Mouse (Mus musculus) liver, adult (tissue): ENCODE results near the gene Col20a1.

Experiments used
- GATA4 ChIP-seq: IDR thresholded peaks from 2 replicates; pipeline ENCODE4 v1.6.1; 2014; ENCODE audit warnings: mild to moderate bottlenecking, low read length; ENCODE audit not compliant: insufficient replicate concordance

Col20a1 gene

DNA sequence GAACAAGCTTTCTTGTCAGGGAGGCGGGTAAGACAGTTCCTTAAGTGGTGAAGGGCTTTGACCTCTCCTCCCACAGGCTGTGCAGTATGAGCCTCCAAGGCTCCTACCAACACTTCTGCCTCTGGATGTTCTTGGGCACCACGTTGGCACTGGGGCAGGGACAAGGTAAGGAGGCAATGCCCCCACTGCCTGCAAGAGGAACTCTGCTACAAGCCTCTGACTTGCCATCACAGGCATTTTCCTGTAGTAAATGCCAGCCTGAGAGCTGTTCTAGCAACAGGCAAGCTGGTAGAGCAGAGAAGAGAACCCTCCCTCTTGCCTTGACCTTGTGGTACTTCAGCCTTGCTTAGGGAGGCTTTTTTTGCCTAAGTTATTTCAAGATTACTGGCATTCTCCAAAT lies at the start of gene Col20a1:
Gene Col20a1, plus strand, starts transcription at position 87 of the 400 bp plus-strand sequence.
- TF ChIP-seq GATA4: no peak

DNA sequence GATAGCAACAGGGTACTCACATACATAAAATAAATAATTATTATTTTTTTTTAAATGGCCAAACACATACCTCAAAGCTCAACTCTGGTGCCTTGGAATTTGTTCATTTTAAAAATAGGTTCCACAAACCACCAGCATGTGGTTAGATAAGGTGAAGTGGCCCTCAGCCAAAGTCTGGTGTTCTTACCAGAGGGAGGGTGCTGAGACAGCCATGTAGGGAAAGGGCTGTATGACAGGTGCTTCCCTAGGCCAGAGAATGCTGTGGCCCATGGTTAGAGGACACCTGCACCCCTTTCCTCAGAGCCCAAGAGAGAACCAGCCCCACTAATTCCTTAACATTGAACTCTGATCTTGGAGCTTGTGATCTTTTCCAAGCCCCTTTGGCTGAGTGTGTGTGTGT lies 46.1 kb upstream of the Col20a1 start:
- TF ChIP-seq GATA4: no peak

DNA sequence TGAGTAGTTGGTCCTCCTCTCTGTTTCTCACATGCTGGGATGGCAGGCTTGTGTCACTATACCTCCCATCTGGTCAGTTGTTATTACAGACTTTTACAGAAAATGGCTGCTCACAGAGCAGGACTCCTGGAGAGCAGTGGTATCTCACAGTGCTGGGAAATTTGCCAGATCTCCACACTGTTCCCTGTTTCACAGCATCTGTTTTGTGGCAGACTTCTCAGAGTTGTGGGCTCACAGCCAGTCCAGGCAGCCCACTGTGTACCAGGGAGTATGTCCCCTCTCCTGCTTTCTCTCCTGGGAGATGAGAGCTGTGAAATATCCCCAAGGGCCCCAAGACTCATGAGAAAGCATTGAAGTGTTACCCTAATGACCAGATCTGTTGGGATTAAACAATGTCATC lies 44.5 kb upstream of the Col20a1 start:
- TF ChIP-seq GATA4: no peak

DNA sequence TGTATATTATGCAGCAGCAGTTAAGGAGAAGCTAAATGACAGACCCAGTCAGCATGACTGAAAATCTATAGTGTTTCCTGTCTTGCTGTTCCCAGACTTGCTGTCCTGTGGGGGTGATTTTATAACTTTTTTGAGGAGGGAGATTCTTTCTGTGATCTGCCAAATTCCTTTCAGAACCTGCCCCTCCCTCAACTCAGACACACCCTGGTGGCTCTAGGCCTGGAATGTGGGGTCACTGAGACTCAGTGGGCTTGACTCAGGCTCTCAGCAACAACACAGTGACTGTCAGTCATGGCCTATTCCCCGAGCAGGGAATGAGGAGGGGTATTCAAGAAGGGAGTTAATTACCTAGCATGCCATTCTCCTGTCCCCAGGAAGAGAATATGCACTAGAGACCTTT lies 36.4 kb upstream of the Col20a1 start:
- no peak for TF ChIP-seq GATA4

DNA sequence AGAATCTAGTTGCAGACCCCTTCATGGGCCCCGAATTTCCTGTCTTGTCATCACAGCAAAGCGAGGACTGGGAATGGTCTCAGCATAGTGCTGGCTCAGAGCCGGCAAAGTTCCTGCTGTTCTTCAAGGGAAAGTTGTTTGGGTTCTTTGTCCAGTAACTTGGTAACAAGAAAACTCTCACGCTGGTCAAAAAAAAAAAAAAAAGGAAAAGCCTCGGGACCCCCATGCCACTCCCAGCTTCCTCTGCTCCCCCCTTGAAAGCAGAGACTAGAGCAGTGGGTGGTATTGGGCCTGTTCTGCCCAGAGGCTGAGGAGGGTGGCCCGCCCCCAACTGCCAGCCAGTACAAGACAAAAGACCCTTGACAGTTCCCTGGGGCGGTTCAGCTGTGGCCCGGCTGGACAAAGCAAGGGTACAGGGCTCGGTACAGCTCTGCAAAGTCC lies 33.6 kb upstream of the Col20a1 start:
- no peak for TF ChIP-seq GATA4

DNA sequence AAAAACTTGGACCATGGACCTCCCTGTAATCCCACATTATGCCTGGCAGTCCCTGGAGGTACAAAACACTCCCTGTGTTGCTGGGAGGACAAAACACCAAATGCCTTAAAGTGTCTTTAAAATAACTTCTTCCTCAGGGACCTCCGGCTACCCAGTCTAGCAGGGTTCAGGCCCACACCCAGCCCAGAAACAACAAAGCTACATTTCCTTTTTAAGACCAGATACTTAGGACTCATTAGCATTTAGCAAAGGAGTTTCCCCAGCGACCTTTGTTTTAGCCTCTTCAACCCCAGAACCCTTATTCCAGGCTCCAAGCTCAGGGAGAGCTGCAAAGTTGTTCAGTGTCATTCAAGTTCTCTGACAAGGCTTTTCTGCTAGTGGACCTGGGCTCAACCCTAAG lies 32.7 kb upstream of the Col20a1 start:
- no peak for TF ChIP-seq GATA4

DNA sequence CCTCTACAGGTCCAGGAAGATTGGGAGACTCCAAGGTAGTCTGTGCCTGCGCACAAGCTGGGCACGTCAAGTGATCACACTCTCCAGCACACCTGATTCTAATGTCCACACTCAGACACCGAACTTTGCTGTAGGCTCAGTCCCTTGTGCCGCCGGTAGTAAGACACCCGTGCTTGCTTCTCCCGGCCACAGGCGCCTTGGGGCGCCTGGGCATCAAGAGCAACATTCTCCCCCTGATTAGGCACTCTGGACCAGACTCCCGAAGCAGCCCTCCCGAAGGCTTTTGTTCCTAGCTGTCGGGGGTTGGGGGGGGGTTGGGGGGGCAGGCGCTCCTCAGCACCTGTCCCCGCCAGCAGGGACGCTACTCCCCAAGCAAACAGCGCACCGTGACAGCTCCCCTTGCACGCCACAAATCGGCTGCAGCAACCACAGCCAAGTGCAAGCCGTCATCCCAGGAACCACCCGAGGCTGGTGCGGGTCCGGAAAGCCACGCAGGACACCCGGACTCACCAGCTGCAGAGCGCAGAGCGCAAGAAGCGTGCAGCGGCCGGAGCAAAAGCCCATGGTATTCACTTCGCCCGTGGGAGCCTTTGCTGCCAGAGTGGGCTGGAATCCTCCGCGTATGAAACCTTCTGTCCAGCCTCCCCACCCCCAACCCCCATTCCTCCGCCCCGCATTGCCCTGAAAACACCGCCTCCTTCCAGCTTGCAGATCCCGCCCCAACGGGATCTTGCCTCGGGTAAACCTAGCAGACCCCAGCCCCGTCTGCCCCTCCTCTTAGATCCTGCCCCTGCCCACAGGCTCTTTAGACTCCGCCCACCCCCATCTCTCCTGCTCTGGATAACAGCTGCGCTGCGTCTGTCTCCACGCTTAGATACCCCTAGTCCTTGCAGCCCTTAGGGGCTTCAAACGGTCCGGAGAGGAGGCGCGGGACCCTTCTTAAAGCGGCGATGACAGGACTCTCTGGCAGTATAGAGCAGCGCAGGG lies 32.0 kb upstream of the Col20a1 start, which contains the start of gene Nkain4:
Gene Nkain4, minus strand, starts transcription at position 639 of the 987 bp plus-strand sequence.
- no peak for TF ChIP-seq GATA4

DNA sequence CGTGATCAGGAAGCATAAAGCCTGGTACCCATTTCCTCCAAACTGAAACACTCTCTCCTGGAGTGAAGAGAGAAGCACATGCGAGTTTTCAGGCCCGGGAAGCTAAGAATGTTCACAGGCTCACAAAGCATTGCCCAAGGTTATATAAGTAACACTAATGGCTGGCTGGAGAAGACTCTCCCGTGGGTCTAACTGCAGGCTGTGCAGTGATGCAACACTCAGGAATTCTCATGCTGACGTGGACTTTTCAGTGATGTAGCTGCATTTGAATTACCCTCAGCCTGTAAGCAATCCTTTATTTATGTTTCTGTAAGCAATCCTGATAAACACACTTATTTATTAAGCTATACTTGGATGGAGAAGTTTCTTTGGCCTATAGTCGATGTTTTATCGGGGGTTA lies 26.7 kb upstream of the Col20a1 start:
- TF ChIP-seq GATA4: no peak

DNA sequence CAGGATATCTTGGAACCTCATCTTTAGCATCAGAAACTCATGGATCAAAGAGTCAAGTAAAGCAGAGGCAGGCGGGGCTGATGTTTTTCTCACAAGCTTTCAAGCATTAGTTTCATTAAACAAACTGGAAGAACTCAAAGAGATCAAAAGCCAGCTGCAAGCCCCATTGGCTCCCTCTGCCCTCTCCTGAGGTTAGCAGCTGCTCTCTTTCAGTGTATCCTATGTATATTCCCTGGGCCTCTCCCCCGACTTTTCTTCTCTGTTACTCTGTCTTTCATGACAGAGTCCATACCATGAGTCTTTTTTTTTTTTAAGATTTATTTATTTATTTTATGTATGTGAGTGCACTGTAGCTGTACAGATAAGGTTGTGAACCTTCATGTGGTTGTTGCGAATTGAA lies 26.1 kb upstream of the Col20a1 start:
- TF ChIP-seq GATA4: no peak

DNA sequence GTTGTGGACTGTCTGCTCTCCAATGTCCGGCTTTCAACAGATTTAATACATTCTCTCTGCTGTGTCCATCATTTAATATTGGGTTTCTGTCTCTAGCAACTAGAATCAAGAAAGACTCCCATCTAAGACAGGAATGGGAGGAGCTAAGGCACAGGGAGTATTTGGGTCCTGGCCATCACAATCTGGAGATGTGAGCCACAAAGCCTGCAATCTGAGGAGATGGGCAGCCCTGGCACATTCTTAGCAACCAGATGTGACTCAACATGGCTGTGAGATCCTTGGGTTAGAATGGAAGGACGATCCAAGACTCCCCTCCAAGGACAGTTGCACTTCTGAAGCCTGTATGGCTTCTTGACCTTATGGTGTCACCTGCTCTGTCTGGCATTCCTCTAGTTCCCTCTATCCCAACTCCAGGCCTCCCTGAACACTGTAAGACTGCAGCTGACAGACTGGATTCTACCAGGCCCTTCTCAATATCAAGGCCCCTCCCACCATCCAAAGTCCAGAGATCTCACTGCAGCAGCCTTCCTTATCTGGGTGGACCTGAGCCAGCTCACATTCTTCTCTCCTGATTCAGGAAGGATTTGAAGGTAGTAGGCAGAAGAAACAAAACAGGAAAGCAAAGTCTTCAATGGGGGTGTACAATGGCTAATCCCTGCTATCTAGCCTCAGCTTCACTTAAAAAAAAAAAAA lies 23.6 kb upstream of the Col20a1 start:
- peak; percentile 8; the same call in 1 of the 2 replicates for TF ChIP-seq GATA4

DNA sequence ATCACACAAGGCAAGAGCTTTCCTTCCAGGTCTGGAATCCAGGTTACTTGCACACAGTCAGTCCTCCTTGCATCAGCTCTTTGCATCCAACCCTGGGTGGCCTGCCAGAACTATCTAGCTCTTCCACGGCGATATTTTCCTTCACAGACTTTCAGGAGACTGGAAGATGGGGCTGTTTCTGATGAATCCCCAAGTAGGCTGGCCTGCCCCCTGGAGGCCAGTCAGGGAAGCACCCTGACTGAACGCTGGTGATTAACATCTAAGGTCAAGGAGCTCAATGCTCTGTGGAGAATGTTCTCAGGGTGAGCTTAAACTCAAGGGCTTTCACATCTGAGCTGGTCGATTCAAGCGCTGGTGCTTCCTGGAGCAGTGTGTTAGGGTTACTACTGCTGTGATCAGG lies 22.4 kb upstream of the Col20a1 start:
- TF ChIP-seq GATA4: peak; percentile 41; the same call in 1 of the 2 replicates

DNA sequence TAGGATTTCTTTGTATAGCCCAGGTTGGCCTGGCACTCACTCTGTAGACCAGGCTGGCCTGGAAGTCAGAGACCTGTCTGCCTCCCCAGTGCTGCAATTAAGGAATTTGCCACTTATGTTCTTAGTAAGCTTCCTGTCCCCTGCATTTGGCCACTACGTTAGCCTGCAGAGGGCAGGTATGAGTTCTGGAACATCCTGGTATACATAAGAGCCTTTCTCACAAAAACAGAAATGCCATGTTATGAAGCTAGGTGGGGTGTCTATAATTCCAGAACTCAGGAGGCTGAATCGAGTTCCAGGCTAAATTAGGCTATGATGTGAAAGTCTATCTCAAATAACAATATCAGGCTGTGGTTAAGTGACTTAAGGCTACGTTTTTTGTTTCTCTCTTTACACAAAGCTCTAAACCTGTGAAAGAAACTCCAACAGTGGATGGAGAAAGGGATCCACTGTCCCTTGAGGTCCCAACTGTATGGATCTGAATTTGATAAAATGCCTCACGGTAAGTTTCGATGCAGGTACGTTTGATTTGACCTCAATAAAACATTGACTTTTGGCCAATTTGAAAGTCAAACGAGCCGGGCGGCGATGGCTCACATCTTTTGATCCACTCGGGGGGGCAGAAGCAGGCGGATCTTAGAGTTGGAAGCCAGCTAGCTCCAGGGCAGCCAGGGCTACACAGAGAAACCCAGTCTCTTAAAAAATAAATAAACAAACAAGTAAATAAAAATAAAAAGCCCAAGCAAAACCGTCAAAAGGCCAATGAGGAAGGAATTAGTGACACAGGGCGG lies 20.0 kb upstream of the Col20a1 start:
- no peak for TF ChIP-seq GATA4

DNA sequence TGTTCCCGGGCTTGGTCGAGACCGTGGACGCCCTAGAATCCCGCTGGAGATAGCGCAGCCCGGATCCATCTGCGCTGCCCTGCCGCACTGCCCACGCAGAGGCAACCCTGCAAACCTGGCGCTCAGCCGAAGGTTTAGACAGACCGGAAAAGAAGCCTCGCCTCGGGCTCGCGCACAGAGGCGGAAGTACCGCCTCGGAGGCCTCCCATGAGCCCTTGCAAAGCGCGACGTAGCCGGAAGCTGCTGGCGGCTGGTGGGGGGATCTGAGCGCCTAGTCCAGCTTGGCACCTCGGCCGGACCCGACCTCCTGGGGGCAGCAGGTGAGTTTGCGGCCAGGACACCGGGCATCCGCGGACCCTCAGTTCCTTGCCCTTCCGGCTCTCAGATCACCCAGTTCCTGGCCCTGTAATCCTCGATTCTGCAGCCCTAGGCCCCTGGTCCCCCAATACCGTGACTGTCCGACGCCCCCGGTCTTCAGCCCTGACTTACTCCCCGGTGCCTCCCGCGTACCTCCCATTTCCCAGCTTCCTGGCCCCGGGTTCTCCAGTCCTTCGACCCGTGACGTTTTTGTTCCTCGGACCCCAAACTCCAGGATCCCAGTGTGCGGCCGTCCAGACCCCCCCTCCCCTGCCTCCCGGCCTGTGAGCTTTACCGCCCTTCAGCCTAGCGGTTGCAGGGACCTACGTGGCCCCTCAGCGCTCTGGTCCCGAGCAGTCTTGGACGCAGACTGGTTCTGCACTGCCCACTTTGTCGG lies 19.1 kb upstream of the Col20a1 start, which contains the start of gene Arfgap1:
Gene Arfgap1, plus strand, starts transcription at position 216 of the 754 bp plus-strand sequence.
- peak; percentile 67; the same call in 1 of the 2 replicates for TF ChIP-seq GATA4

DNA sequence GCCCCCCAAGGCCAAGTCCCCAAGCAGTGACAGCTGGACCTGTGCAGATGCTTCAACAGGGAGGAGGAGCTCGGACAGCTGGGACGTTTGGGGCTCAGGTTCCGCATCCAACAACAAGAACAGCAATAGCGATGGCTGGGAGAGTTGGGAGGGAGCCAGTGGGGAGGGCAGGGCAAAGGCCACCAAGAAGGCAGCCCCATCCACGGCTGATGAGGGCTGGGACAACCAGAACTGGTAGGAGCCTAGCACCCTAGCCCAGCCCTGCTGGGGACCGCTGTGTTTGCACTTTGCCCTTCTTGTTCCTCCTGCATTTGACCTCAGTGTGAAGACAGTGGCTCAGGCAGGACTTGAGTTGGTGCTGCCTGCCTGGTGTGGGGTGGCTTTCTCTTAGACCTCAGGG lies 5.2 kb upstream of the Col20a1 start:
- no peak for TF ChIP-seq GATA4
